Mouse (Mus musculus): ENCODE data around the gene Pbx2. TPM values are rescaled to one million over a fixed set of nuclear protein-coding genes. Genes with fewer than 3 reads are reported as not detected.

The Pbx2 gene
- polyA plus RNA-seq, 1 experiment, result 18.1 TPM

- H3K27me3 ChIP-seq (ENCODE audit: control insufficient read depth, insufficient read depth, insufficient read length), result peaks cover 38% of the 10 kb centered on the region
- no peaks in the 10 kb centered on the region for H3K79me2 ChIP-seq (ENCODE audit: control insufficient read depth, insufficient read depth)
- no peak for TF ChIP-seq MYOG (IDR thresholded peaks at IDR 0.05; ENCODE audit: control insufficient read depth, extremely low read depth, insufficient read length)
- no peak for TF ChIP-seq USF1 (IDR thresholded peaks at IDR 0.05; ENCODE audit: low read depth)
- no peak for TF ChIP-seq MYOD1 (IDR thresholded peaks at IDR 0.05; ENCODE audit: control insufficient read depth, insufficient read length, low read depth)
- TF ChIP-seq CTCF (IDR thresholded peaks at IDR 0.05; ENCODE audit: control insufficient read depth, insufficient read depth, insufficient read length), result no peak
- TF ChIP-seq FOSL1 (IDR thresholded peaks at IDR 0.05; ENCODE audit: insufficient read depth, low read length, poor library complexity, severe bottlenecking), result no peak
- TF ChIP-seq MAX (IDR thresholded peaks at IDR 0.05), result no peak
- TF ChIP-seq CEBPB (IDR thresholded peaks at IDR 0.05; ENCODE audit: low read depth), result no peak
- no peak overlapping the region for H3ac ChIP-seq (ENCODE audit: control insufficient read depth, insufficient read length, low read depth)
- no peaks in the 10 kb centered on the region for H3K79me3 ChIP-seq (ENCODE audit: low read depth)
- no peak overlapping the region for H3K4me3 ChIP-seq (ENCODE audit: insufficient read depth, poor library complexity, severe bottlenecking)
- H3K36me3 ChIP-seq (ENCODE audit: control insufficient read depth, insufficient read depth), result no peaks in the 10 kb centered on the region
Observed at GRCm38 (mm10) chr17:34631647-34632046, 40.6 kb downstream of the Pbx2 start.

DNA sequence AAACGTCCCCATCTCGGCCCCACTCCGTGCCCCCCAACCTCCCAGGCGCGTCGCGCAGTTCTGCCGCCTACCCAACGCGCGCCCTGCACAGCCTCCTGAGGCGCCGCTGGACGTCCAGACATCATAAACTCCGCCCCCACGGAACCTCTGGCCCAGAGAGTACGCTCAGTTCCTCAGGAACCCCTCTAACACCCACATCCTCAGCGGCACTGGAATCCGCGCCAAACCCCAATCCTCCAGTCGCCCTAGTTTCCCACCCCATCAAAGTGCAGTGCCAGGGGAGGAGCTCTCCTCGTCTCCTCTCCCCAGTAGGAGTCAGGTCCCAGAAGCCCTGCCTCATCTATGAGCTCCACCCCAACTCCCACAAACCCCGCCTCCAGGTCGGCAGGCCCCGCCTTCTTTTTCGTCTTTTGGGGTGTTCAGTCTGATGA, 41.2 kb downstream of the Pbx2 start:
- Histone ChIP-seq H3K27me3 (ENCODE audit: control insufficient read depth, insufficient read depth, insufficient read length) (peaks cover 38% of the 10 kb centered on the region), H3K79me3 (ENCODE audit: low read depth) (no peaks in the 10 kb centered on the region), H3ac (ENCODE audit: control insufficient read depth, insufficient read length, low read depth) (no peak overlapping the region), H3K4me3 (ENCODE audit: insufficient read depth, poor library complexity, severe bottlenecking) (no peak overlapping the region), H3K36me3 (ENCODE audit: control insufficient read depth, insufficient read depth) (no peaks in the 10 kb centered on the region), H3K79me2 (ENCODE audit: control insufficient read depth, insufficient read depth) (no peaks in the 10 kb centered on the region)
- no peak for TF ChIP-seq CEBPB (IDR thresholded peaks at IDR 0.05; ENCODE audit: low read depth)
- TF ChIP-seq FOSL1 (IDR thresholded peaks at IDR 0.05; ENCODE audit: insufficient read depth, low read length, poor library complexity, severe bottlenecking), result no peak
- no peak for TF ChIP-seq CTCF (IDR thresholded peaks at IDR 0.05; ENCODE audit: control insufficient read depth, insufficient read depth, insufficient read length)
- no peak for TF ChIP-seq USF1 (IDR thresholded peaks at IDR 0.05; ENCODE audit: low read depth)
- TF ChIP-seq MYOD1 (IDR thresholded peaks at IDR 0.05; ENCODE audit: control insufficient read depth, insufficient read length, low read depth), result no peak
- no peak for TF ChIP-seq MAX (IDR thresholded peaks at IDR 0.05)
- no peak for TF ChIP-seq MYOG (IDR thresholded peaks at IDR 0.05; ENCODE audit: control insufficient read depth, extremely low read depth, insufficient read length)

- TF ChIP-seq USF1 (IDR thresholded peaks at IDR 0.05; ENCODE audit: low read depth) (no peak), MAX (IDR thresholded peaks at IDR 0.05) (no peak), FOSL1 (IDR thresholded peaks at IDR 0.05; ENCODE audit: insufficient read depth, low read length, poor library complexity, severe bottlenecking) (no peak), CTCF (IDR thresholded peaks at IDR 0.05; ENCODE audit: control insufficient read depth, insufficient read depth, insufficient read length) (no peak), CEBPB (IDR thresholded peaks at IDR 0.05; ENCODE audit: low read depth) (no peak), MYOG (IDR thresholded peaks at IDR 0.05; ENCODE audit: control insufficient read depth, extremely low read depth, insufficient read length) (no peak), MYOD1 (IDR thresholded peaks at IDR 0.05; ENCODE audit: control insufficient read depth, insufficient read length, low read depth) (no peak)
- no peaks in the 10 kb centered on the region for H3K79me2 ChIP-seq (ENCODE audit: control insufficient read depth, insufficient read depth)
- H3K4me3 ChIP-seq (ENCODE audit: insufficient read depth, poor library complexity, severe bottlenecking), result no peak overlapping the region
- peaks cover 31% of the 10 kb centered on the region for H3K27me3 ChIP-seq (ENCODE audit: control insufficient read depth, insufficient read depth, insufficient read length)
- no peaks in the 10 kb centered on the region for H3K79me3 ChIP-seq (ENCODE audit: low read depth)
- H3ac ChIP-seq (ENCODE audit: control insufficient read depth, insufficient read length, low read depth), result no peak overlapping the region
- no peaks in the 10 kb centered on the region for H3K36me3 ChIP-seq (ENCODE audit: control insufficient read depth, insufficient read depth)
Observed at GRCm38 (mm10) chr17:34635671-34636070, 44.6 kb downstream of the Pbx2 start.

GRCm38 (mm10) chr17:34637459-34637858, 46.4 kb downstream of the Pbx2 start:
- H3K79me3 ChIP-seq (ENCODE audit: low read depth), result no peaks in the 10 kb centered on the region
- no peak overlapping the region for H3K4me3 ChIP-seq (ENCODE audit: insufficient read depth, poor library complexity, severe bottlenecking)
- no peaks in the 10 kb centered on the region for H3K36me3 ChIP-seq (ENCODE audit: control insufficient read depth, insufficient read depth)
- H3K27me3 ChIP-seq (ENCODE audit: control insufficient read depth, insufficient read depth, insufficient read length), result peaks cover 13% of the 10 kb centered on the region
- H3K79me2 ChIP-seq (ENCODE audit: control insufficient read depth, insufficient read depth), result no peaks in the 10 kb centered on the region
- TF ChIP-seq MYOD1 (IDR thresholded peaks at IDR 0.05; ENCODE audit: control insufficient read depth, insufficient read length, low read depth), result no peak
- no peak for TF ChIP-seq CTCF (IDR thresholded peaks at IDR 0.05; ENCODE audit: control insufficient read depth, insufficient read depth, insufficient read length)
- TF ChIP-seq MYOG (IDR thresholded peaks at IDR 0.05; ENCODE audit: control insufficient read depth, extremely low read depth, insufficient read length), result no peak
- no peak for TF ChIP-seq MAX (IDR thresholded peaks at IDR 0.05)
- no peak for TF ChIP-seq CEBPB (IDR thresholded peaks at IDR 0.05; ENCODE audit: low read depth)
- TF ChIP-seq FOSL1 (IDR thresholded peaks at IDR 0.05; ENCODE audit: insufficient read depth, low read length, poor library complexity, severe bottlenecking), result no peak
- TF ChIP-seq USF1 (IDR thresholded peaks at IDR 0.05; ENCODE audit: low read depth), result no peak
- no peak overlapping the region for H3ac ChIP-seq (ENCODE audit: control insufficient read depth, insufficient read length, low read depth)

GRCm38 (mm10) chr17:34639461-34640255, 48.6 kb downstream of the Pbx2 start:
- Histone ChIP-seq H3ac (ENCODE audit: control insufficient read depth, insufficient read length, low read depth) (no peak overlapping the region), H3K79me2 (ENCODE audit: control insufficient read depth, insufficient read depth) (no peaks in the 10 kb centered on the region), H3K4me3 (ENCODE audit: insufficient read depth, poor library complexity, severe bottlenecking) (no peak overlapping the region), H3K79me3 (ENCODE audit: low read depth) (no peaks in the 10 kb centered on the region), H3K27me3 (ENCODE audit: control insufficient read depth, insufficient read depth, insufficient read length) (no peaks in the 10 kb centered on the region), H3K36me3 (ENCODE audit: control insufficient read depth, insufficient read depth) (no peaks in the 10 kb centered on the region)
- TF ChIP-seq CTCF (IDR thresholded peaks at IDR 0.05; ENCODE audit: control insufficient read depth, insufficient read depth, insufficient read length) (no peak), CEBPB (IDR thresholded peaks at IDR 0.05; ENCODE audit: low read depth) (no peak), USF1 (IDR thresholded peaks at IDR 0.05; ENCODE audit: low read depth) (no peak)
